Mouse (Mus musculus) layer of hippocampus, postnatal 36 days (tissue): ENCODE measurements around the gene 1110008P14Rik. TPM values are rescaled to one million over a fixed set of nuclear protein-coding genes. Genes with fewer than 3 reads are reported as not detected.
A peak's percentile ranks its signal among the peaks of the same experiment; 100 is the strongest.

Experiments
- DNase-seq, 2 experiments: peaks; one replicate each; pipeline ENCODE4 v3.0.0; 2022
- total RNA-seq, 2 experiments: library from RNA; stranded (reverse); gene quantifications; 2 replicates each; pipeline ENCODE4 v1.2.3; 2021

1110008P14Rik gene
- total RNA-seq, 2 experiments from 2014 or later = 160 to 170 TPM

DNA sequence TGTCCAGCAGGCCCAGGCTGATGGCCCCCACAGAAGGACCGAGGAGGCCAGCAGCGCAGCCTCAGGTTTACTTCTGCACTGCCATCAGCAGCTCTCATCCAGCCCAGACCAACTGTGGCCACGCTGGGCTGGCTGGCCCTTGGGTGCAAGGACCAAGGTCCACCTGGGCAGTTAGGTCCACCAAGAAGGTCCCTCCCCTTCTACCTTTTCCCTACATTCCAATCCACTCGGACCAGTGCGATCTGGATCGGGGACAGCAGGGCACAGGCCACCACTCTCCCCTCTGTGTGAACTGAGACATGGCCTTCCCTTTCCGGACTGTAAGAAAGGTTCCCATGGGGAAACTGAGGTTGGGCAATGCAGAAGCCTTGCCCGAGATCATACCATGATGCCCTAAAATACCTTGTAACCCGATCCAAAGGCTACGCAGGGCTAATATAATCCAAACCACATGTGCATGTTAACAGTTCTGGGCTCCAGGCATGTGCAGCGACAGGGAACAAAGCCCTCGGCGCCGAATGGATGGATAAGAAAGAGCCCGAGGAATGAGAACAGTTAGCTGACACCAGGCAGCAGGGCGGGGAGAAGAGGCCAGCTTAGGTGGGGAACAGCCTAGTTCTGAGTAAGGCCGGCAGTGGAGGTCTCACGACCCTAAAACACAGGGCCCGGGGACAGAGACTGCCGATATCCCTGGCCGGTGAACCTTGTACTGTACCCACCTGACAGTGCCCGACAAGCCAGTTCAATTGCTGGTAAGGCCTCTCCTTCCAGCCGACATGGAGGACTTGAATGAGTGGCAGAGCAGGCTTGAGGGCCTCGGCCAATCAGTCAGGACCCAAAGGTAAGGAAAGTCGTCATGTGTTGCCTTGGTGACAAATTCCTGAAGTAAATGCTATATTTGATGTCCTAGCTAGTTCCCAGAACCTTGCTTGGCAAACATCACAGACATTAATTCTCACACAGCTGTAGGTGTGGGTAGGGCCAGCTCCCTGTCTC, 27.0 kb upstream of the 1110008P14Rik start:
- DNase-seq = no peak

DNA sequence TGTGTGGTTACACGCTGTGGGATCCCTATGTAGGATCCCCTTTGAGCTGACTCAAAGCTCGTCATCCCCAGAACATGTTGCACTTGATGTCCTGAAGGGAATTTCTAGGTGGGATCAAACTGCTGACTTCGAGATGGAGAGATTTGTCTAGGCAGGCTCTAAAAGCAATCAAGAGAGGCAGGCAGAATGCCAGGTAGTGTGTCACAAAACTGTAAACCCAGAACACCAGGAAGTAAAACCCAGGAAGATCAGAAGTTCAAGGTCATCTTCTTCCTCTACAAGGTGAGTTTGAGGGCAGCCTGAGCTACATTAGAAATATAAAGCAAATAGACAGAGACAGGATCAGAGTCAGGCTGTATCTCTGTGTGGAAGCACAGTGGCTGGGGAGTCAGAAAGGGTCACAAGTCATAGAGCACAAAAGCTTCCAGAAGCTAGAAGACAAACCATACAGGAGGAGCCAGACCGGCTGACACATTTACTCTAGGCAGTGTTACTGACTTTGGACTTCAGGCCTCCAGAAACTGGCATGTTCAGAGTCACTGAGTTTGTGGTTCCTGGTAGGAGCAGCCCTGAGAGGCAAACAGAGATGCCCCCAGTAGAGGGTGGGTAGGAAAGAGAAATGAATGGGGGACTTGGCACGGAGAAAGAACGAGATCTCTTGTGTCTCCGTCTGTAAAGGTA, 25.5 kb upstream of the 1110008P14Rik start:
- DNase-seq = no peak

DNA sequence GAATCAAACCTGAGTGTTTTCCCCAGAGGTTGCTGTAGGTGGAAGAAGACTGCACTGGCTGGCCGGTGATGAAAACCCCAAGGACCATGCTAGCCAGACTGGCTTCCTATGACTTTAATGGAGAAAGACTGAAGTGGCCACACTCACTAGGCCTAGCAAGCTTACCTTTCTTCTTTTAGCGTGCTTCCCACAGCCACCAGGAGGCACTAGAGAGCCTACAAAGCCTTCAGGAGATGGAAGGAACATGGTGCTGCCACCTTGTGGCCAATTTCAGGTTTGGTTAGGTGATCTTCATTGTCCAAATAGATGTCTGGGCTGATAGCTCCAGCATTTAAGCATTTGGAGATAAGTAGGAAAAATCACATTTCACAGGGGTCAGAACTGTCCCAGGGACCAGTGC, 22.9 kb upstream of the 1110008P14Rik start:
- peak; percentile 87 to 90 for DNase-seq

- no peak for DNase-seq
These were observed 15.0 kb upstream of the 1110008P14Rik start for GRCm38 (mm10) chr2:32396695-32397094.

GRCm38 (mm10) chr2:32395946-32396621, 14.3 kb upstream of the 1110008P14Rik start:
- peak; percentile 91 to 92 for DNase-seq

DNA sequence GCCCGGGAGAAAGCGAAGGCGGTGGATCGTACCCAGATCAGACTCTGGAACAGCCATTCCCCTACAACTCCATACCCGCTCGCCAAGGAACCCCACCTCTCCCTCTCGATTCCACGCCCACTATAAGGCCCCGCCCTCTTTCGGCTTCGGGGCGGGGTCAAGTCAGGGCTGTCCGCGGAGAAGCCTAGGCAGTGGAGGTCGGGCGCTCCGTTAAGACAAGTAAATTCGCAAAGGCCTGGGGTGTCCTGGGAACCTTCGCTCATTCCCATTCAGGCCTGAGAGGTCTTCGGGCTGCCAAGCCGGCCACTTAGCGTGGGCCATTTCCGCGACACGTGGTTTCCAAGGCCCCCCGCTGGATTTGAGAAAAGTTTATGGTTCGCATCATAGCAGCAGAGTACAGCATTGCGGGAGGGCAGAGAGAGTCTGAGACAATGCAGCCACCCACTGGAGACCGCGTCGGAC, 13.8 kb upstream of the 1110008P14Rik start, which contains the start of gene Ptges2:
Gene Ptges2, plus strand, starts transcription at position 413 of the 462 bp plus-strand sequence.
- peak; percentile 88 to 92 for DNase-seq

DNA sequence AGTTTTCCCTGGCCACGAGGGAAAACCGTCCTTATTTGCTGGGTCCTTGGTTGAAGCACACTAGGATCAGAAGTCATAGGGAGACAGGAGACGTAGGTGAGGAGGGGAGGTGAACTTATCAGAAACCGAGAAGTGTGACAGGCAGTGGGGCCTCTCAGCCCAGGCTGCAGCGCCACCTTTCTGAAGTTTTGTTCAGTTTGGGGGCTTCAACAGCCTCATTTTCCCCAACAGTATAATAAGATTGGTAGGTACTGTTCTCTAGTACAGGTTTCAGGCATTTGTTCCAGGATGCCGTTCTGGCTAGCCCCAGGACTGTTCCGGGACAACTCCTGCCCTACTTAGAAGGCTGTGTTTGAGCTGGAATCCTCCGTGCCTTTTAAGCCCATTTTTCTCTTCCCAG, 13.2 kb upstream of the 1110008P14Rik start:
- no peak for DNase-seq

DNA sequence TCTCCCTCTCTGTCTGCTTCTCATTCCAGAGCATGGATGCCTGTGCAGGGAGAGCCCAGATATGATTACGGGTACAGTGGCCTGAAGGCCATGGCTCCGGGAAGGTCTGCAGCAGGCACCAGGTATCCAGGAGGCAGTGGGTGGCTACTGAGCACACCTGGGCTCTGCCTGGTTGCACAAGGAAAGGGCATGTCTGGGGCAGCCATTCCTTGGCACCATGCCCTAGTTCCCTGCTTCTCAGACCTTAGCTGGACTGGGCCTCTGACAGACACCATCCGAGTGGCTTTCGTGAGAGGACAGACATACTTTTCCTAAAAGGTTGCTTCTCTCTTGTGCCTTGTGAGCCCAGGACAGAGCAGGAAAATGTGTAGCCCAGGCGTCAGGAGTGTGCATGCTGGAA, 10.3 kb upstream of the 1110008P14Rik start:
- DNase-seq = no peak

DNA sequence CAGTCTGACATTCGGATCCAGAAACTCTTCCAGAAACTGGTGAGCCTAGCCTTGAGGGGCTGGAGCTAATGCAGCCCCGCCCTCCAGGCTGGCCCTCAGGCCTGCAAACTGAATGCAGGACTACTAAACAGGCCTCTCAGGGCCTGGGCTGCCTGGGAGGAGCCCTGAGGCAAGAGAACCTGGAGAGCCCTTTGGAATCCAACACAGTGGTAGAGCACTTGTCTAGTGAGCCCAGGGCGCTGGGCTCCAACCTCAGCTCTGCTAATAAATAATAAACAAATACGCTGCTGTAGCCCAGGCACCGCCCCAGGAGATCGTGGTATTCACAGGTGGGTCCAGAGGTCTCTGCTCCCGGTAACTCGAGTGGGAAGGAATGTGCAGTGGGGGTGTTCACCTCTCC, 9.1 kb upstream of the 1110008P14Rik start:
- DNase-seq = no peak

- no peak for DNase-seq
These were observed 7.4 kb upstream of the 1110008P14Rik start for GRCm38 (mm10) chr2:32389157-32389556.

DNA sequence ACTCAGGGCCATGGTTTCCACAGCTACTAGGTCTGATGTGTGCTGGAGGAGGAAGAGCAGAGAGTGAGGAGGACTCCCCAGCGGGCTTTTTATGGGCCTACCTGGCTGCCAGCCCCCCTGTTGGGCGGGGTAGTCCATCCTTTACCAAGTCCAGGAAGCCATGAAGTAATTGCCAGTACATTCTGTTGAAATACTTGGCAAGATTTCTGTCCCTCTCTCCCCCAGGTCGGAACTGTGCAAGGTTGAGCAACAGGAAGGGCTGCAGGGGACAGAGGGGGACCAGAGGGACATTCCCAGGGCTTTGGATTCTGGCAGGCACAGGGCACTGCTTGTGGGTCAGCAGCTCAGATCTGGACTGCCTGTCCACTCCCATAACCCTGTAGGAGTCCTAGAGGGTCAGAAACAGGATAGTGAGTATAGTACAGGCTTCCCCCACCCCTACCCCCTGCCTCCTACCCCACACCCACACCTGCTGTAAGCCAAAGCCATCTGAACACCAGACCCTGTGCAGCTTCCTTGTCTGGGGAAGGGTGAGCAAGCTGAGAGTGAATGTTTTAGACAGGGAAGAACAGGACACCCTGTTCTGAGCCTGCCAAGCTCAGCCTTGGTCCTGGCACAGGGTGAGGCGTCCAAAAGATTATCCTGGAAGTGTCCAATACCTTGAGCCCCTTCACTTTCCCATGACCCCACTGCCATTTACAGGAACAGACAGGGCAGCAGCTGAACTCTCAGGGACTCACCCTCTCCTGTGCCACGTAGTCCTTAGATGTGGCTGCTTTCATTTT, 6.2 kb upstream of the 1110008P14Rik start, which contains the start of gene Lcn2:
Gene Lcn2, minus strand, starts transcription at position 547 of the 785 bp plus-strand sequence.
- no peak for DNase-seq

GRCm38 (mm10) chr2:32382689-32383088, 951 bp upstream of the 1110008P14Rik start:
- no peak for DNase-seq

DNA sequence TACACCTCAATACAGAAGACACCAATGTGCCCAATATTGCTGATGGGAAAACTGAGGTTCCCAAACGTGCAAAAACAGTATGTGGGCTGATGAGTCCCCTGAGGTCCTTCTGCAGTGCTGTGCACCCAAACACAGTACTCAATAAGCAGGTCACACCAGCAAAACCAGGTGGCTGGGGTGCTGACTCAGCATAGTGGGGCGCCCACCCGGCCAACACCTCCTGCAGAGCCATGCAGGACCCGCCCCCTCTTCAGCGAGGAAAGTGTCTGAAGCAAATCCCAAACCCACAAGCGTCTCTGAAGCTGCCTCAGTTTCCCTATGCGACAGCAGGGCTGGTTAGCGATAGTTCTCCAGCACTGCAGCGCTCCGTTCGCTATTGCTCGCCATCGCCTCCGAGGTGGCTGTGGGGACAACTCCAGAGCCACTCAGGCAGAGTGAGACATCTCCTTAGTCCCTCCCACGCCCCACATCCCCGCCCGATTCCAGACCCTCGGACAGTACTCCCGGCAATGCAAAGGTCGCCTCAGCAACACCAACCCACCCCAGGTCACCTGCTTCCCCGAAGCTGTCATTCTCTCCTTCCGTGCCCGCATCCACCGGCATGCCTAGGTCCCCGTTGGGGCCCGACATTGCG, 480 bp downstream of the 1110008P14Rik start:
- peak in 1 of 2 experiments; percentile 54 for DNase-seq

- DNase-seq = no peak
These were observed 1.7 kb downstream of the 1110008P14Rik start for GRCm38 (mm10) chr2:32380001-32380500.

- no peak for DNase-seq
These were observed 4.8 kb downstream of the 1110008P14Rik start for GRCm38 (mm10) chr2:32376963-32377362.

DNA sequence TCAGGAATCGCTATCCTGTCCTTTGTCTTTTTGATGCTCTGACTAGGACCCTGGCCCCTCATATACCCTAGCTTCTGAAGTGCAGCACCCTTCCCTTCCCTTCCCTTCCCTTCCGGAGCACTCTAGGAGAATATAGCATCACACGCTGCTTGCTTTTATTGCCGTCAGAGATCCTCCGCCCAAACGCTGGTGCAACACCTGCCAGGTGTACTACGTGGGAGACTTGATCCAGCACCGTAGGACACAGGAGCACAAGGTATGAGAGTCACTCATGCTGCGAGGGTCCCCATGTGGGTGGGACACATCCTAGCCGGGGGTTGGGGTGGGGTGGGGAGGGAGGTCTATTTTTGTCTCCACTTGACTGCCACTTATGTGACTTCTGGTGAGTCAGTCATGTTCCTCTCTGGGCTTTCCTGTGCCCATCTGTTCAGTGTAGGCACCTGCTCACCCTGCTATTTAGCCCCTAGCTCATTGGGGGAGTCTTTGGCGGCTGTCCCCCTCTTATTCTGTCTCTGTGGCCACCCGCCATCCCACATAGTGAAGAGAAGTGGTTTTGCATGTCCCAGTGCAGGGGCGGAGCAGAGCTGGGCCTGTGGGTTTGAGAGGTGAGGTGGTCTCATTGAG, 6.3 kb downstream of the 1110008P14Rik start:
- DNase-seq = no peak

GRCm38 (mm10) chr2:32374191-32374590, 7.5 kb downstream of the 1110008P14Rik start:
- DNase-seq = no peak

DNA sequence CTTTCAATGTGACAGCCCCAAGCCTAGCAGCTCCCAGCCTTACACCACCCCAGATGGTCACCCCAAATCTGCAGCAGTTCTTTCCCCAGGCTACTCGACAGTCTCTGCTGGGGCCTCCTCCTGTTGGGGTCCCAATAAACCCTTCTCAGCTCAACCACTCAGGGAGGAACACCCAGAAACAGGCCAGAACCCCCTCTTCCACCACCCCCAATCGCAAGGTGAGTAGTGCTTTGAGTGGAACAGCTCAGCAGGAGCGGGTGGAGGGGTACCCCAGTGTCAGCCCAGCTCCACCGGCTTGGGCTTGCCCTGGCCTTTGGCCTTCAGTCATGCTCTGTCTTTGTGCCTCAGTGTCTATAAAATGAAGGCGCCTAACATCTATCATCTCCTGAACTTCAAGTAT, 14.4 kb downstream of the 1110008P14Rik start:
- DNase-seq = no peak

DNA sequence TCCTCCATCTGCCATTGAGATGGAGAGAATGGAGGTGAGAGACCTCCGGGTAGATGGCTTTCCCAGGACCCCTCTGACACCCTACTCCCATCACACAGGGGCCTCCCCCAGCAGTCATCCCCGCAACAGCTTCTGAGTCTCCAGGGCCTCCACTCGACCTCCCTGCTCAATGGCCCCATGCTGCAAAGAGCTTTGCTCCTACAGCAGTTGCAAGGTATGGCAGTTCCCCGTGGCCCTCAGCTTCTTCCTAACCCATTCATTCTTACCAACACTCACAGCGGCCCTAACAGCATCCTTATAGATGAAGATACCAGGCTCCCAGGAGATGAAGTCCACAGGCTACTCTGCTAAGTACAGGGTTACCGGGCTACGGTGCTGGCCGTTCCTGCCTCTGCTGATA, 17.6 kb downstream of the 1110008P14Rik start:
- DNase-seq = no peak

DNA sequence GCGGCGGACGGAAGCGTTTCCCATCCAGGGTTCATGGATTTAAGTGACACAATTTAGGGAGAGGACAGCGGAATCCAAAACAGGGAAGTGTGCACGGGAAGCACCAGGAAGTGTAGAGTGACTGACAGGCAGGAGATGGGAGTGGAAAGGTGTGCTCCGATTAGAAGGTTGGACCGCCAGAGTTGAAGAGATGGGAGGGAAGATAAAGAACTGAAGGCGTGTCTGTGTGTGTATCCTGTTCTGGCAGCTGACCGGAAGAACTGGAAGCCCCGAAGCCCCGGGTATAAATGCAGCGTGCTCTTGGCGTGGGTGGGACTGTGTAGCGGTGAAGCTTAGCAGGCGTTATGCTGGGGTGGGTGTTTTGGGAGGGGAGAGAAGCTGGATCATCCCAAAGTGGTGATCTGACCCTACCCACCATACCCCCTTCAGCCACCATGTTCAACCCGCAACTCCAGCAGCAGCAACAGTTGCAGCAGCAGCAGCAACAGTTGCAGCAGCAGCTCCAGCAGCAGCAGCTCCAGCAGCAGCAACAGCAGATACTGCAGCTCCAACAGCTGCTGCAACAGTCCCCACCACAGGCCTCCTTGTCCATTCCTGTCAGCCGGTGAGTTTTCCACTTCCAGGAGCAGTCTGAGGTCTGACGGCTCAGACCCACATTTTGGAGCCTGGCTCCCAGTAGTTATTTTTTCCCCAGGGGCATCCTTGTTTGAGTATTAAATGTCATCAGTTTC, 18.2 kb downstream of the 1110008P14Rik start:
- DNase-seq = no peak
